Mouse (Mus musculus) cerebellum, adult 9-11 months (tissue): Measurements from ENCODE around the gene Pfas.
"Not testable (repeated sequence)": the region's sequence is repeated elsewhere in the genome, so short reads cannot be mapped to it uniquely, and the experiment has no call there.

Experiments used
- DNase-seq: peaks from one replicate; pipeline ENCODE4 v3.0.0; 2022

The Pfas gene

GRCm38 (mm10) chr11:69012071-69012601 is 3.9 kb upstream of the Pfas start:
- DNase-seq, result peak; percentile 93

DNA sequence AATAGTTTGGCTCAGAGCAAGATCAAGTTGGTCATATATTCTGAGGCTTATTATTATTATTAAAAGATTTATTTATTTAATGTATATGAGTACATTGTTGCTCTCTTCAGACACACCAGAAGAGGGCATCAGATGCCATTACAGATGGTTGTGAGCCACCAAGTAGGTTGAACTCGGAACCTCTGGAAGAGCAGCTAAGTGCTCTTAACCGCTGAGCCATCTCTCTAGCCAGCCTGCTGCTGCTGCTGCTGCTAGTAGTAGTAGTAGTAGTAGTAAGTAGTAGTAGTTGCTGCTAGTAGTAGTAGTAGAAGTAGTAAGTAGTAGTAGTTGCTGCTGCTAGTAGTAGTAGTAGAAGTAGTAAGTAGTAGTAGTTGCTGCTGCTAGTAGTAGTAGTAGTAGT is 3.2 kb upstream of the Pfas start:
- DNase-seq, result not testable (repeated sequence)

DNA sequence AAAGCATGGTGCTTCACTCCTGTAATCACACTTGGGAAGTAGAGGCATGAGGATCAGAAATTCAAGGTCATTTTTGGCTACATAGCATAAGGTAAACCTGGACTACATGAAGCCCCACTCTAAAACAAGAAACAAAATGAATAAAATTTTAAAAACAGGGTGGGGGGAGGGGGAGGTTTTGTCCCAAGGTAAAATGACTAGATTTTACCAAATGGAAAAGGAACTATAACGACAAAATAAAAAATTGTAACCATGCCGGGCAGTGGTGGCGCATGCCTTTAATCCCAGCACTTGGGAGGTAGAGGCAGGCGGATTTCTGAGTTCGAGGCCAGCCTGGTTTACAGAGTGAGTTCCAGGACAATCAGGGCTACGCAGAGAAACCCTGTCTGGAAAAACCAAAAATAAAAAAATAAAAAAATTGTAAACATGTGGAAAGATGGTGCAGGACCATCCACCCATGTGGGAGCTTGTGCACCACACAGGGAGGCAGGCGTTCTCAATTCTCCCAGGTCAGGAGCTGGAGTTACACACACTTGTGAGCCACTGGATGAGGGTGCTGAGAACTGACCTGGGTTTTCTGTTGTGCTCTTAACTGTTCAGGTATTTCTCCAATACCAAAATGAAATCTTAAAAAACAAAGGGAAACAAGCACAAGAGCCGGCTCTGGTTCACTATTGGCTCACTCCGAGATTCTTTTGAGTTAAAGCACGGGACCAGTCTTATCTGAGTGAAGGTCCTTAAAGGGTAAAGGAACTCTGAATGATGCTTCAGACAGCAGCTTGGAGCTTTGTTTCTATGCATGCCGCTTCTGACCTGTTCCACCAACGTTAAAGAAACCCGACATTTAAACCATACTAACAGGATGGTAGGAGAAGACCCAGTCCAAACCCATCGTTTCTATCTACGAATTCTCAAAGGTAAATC is 2.4 kb upstream of the Pfas start:
- DNase-seq, result no peak

- no peak for DNase-seq
These were observed 1.2 kb upstream of the Pfas start for GRCm38 (mm10) chr11:69009508-69009907.

- DNase-seq, result not testable (repeated sequence)
These were observed 1.7 kb downstream of the Pfas start for GRCm38 (mm10) chr11:69006575-69006974.

- no peak for DNase-seq
These were observed 3.1 kb downstream of the Pfas start for GRCm38 (mm10) chr11:69005193-69005592.

- no peak for DNase-seq
These were observed 4.7 kb downstream of the Pfas start for GRCm38 (mm10) chr11:69003592-69003991.

- DNase-seq, result not testable (repeated sequence)
These were observed 5.5 kb downstream of the Pfas start for GRCm38 (mm10) chr11:69002782-69003181.

DNA sequence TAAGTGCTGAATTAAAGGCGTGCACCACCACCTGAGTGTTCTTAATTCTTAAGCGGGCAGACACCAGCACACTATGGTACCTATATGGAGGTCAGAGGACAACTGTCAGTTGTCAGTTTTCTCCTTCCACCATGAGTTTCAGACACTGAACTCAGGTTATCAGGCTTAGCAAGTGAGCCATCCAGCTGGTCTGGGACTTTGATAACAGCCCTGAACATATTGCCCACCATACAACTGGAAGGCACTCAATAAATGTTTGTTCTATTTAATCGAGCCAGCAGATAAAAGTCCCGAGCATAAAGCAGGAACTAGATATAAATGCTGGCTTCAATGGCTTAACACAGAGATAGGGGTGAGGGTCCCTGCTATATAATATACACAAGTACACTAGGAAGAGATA is 11.2 kb downstream of the Pfas start:
- no peak for DNase-seq

GRCm38 (mm10) chr11:68994377-68994776 is 13.9 kb downstream of the Pfas start:
- DNase-seq, result no peak

- DNase-seq, result peak; percentile 75
These were observed 15.1 kb downstream of the Pfas start for GRCm38 (mm10) chr11:68993122-68993521.

DNA sequence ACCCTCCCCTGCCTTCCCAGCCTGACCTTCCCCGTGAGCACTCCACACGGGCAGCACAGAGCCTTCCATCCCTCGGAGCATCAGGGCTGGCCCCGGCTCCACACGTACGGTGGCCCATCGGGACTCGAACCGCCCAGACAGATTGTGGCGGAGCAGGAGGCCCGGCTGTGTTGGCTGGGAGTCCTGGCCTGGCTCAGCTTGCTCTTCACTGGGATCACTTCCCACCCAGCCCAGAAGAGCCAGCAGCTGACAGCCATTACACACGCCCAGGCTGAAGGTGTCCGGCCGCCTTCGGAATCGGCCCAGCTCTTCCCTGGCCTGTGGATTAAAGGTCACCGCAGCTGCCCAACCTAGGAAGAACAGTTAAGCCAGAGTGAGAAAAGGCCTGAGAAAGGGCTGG is 19.9 kb downstream of the Pfas start:
- DNase-seq, result peak; percentile 85

DNA sequence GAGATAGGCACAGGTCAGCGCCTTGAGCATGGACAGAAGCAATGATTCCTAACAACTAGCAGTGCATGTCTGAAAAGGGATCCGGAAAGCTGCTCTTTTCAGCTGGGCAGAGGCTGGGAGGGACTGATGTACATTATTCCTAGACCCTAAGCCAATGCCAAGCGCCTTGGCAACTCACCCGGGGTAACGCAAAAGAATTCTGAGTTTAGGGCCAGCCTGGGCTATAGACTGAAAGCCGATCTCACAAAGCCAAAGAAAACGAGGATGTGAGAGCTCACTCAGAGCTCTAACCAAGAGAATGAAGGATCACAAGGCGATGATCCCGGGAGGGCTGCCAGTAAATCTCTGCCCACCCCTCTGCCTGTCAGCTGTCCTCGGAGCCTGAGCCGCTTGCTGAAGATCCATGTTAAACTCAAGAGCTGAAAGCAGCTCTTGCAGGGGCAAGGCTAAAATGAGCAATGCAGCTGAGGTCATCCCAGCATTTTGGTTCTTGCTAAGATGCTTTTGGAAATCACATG is 20.8 kb downstream of the Pfas start:
- peak; percentile 46 for DNase-seq

DNA sequence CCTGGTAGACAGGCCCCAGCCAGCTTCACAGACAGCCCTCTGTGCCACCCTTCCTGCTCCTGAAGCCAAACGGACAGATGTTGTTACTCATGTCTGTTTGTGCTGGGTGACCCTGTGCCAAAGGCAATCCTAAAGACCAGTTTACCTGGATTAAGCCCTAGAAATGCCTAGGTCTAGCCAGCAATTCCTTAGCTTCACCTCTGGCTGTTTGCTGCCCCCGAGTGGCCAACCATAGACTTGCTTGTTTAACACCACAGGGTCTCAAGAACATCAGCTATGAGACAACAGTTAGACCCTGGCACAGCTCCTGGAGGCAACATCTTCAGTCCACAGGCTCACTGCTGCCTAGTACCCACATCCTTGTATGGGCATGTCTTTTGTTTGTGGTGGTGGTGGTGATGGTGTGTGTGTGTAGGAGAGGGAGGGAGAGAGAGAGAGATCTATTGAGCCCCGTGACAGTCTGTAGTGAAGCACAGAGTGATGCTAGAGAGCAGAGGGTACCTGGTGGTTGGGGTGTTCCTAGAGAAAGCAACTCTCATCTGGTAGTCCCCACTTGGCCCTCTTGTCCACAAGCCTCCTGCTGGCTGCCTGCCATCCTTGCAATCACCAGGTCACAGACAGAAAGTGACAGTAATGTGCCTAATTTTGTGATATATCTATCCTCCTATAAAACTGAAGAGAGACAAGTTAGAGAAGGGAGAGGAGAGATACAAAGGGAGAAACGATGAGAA is 25.5 kb downstream of the Pfas start:
- peak; percentile 69 for DNase-seq

GRCm38 (mm10) chr11:68980919-68981318 is 27.3 kb downstream of the Pfas start:
- no peak for DNase-seq

DNA sequence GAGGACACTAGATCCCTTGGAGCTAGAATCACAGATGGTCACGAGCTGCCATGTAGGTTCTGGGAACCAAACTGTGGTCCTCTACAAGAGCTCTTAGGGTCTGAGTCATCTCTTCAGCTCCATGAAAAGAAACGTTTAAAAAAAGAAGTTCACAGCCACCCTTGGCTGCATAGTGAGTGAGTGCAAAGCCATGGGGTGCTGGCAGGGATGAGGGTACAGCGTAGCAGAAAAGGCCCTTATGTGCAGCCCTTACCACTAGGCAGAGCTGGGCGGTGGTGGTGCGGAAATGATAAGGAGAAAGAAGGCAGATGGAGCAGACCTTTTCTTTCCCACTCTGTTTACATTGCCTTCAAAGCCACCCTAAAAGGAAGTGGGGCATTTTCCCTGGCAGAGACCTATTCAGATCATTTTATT is 28.9 kb downstream of the Pfas start:
- DNase-seq, result no peak

DNA sequence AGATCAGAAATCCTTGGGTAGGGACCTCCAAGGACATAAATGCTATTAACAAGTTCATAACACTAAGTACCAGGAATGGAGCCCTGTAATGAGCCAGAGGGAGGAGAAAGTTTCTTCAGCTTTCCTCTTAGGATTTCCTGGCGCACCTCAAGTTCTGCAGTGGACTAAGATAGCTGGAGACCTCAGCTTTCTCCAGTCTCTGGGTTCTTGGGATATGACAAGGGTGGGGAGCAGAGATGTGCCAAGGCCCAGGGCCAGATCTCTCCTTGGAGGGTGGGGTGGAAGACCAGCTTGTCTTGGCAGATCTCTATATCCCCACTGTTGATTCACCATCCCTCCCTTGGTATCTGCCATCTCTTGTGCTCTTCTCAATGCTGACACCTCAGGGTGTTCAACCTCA is 32.7 kb downstream of the Pfas start:
- no peak for DNase-seq

- DNase-seq, result no peak
These were observed 33.2 kb downstream of the Pfas start, which contains the start of gene Rangrf for GRCm38 (mm10) chr11:68975085-68975484. Rangrf (minus strand) TSS chr11:68975185.

DNA sequence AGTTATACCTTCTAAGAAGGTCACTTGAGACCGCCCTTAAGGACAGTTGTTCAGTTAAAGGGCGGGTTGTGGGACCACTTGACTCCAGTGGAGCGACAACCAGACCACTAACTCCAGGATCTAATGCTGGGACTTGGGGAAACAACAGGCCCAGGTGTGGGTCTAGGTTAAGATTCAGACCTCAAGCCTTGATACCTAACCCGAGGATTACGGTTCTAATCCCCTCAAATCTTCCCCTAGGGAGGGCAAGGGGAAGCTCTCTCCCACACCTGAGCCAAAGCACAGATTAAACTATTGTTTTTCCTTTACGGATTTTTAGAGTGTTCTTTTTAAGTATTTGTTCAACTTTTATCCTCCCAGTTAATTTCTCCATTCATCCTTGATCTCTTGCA is 34.2 kb downstream of the Pfas start:
- DNase-seq, result no peak

DNA sequence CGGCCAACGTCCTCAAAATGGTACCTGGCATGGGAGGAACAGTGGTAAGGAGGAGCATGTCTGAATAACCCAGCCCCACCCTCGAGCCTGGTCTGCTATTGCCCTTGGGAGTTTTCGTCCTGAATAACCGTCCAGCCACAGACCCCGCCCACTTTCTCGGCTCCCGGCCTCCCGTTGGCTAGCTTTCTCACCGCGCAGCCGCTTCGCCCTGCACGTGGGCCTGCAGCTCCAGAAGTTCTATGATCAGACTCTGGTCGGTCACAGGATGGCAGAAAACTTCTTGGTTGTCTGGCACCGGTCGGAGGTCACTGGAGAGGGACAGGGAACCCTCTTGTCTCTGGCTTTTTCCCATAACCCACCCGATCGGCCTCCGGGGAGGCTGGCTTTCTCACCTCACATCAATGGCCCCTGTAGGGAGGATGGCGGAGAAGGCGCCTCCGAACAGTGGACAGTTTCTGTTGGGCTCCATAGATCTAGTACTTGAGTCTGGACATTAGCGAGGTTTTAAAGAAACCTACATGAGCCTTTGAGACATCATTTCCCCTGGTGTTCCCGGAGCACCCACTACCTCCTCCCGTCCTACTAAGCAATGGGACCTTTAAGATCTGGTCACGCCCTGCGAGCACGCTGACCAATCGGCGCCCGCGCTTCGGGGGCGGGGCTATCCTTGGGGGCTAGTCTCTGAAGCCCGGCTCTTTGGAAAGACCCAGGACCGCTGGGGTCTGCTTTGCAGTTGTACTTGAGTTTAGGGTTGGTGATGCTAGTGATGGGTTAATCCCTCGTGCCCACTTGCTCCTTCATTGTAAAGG is 34.8 kb downstream of the Pfas start:
- DNase-seq, result peak; percentile 86

GRCm38 (mm10) chr11:68970232-68970631 is 38.0 kb downstream of the Pfas start:
- DNase-seq, result peak; percentile 53

- DNase-seq, result peak; percentile 58
These were observed 39.5 kb downstream of the Pfas start for GRCm38 (mm10) chr11:68968752-68969151.
